Mouse (Mus musculus): ENCODE results near the gene Braf. TPM values are rescaled to one million over a fixed set of nuclear protein-coding genes. Genes with fewer than 3 reads are reported as not detected.

The Braf gene
- total and polyA plus RNA-seq, 3 experiments = 9.8 to 21.8 (median 11.2) TPM

- no peaks in the 10 kb centered on the region for H3K27me3 ChIP-seq (replicated peaks)
- no peak for DNase-seq (ENCODE audit: extremely low read depth)
- H3K4me3 ChIP-seq (replicated peaks in 1 of 3; ENCODE audit: low read depth in 2 of 3, low read length in 2 of 3, poor library complexity in 1 of 3) = no peak overlapping the region
- H3K79me2 ChIP-seq (replicated peaks; ENCODE audit: control insufficient read depth, extremely low read depth, insufficient read depth, poor library complexity, severe bottlenecking) = peaks cover 5% of the 10 kb centered on the region
- dilution Hi-C loops (cut with MboI; ENCODE audit: extremely low pct_ligation_motif_present, extremely low pct_unique_long_range_greater_than_20kb, low sequenced_read_pairs) (no loop called here), in situ Hi-C loops (cut with MboI; ENCODE audit: low pct_ligation_motif_present, low pct_unique_long_range_greater_than_20kb, low sequenced_read_pairs) (no loop called here)
- H3K36me3 ChIP-seq (replicated peaks in 1 of 2; ENCODE audit: control insufficient read depth in 1 of 2, insufficient read depth in 1 of 2, low read length in 1 of 2) = peaks cover 0 to 10% of the 10 kb centered on the region in 2 experiments
- TF ChIP-seq JUND (conservative IDR thresholded peaks at IDR 0.05; ENCODE audit: low read depth, low read length) (no peak), MXI1 (IDR thresholded peaks at IDR 0.05; ENCODE audit: low read depth, low read length) (no peak), MAX (IDR thresholded peaks at IDR 0.05; ENCODE audit: low read length) (no peak), KAT2A (IDR thresholded peaks at IDR 0.05; ENCODE audit: insufficient replicate concordance, low read length) (no peak), GABPA (IDR thresholded peaks at IDR 0.05; ENCODE audit: insufficient replicate concordance, low read depth, low read length) (no peak), EP300 (IDR thresholded peaks at IDR 0.05; ENCODE audit: low read length) (no peak), ZKSCAN1 (IDR thresholded peaks at IDR 0.05; ENCODE audit: borderline replicate concordance, low read depth, low read length) (no peak), CTCF (conservative IDR thresholded peaks at IDR 0.05 in 1 of 2, IDR thresholded peaks at IDR 0.05 in 1 of 2; ENCODE audit: low read depth in 2 of 2, low read length in 2 of 2) (no peak), CHD2 (IDR thresholded peaks at IDR 0.05; ENCODE audit: low read length) (no peak), RCOR1 (conservative IDR thresholded peaks at IDR 0.05; ENCODE audit: low read depth, low read length) (no peak), MAFK (IDR thresholded peaks at IDR 0.05; ENCODE audit: insufficient replicate concordance, low read length) (no peak), SMC3 (IDR thresholded peaks at IDR 0.05; ENCODE audit: low read depth, low read length) (no peak), POLR2AphosphoS2 (IDR thresholded peaks at IDR 0.05; ENCODE audit: low read depth, low read length) (no peak), CHD1 (IDR thresholded peaks at IDR 0.05; ENCODE audit: low read depth, low read length) (no peak), TBP (conservative IDR thresholded peaks at IDR 0.05; ENCODE audit: low read depth, low read length) (no peak), HCFC1 (IDR thresholded peaks at IDR 0.05; ENCODE audit: low read depth, low read length) (no peak), NELFE (IDR thresholded peaks at IDR 0.05; ENCODE audit: low read depth, low read length) (no peak), POLR2A (IDR thresholded peaks at IDR 0.05; ENCODE audit: low read depth, low read length) (no peak), ZNF384 (IDR thresholded peaks at IDR 0.05; ENCODE audit: low read depth, low read length) (no peak)
- H3K4me1 ChIP-seq (ENCODE audit: control insufficient read depth in 1 of 2, insufficient read depth in 2 of 2) = peaks cover 3 to 15% of the 10 kb centered on the region in 2 experiments
- no peaks in the 10 kb centered on the region for H3K9me3 ChIP-seq (replicated peaks; ENCODE audit: low read length)
- no peak overlapping the region for H3K27ac ChIP-seq (ENCODE audit: insufficient read depth, low read depth)
- H3K9ac ChIP-seq (ENCODE audit: insufficient read depth, low read depth) = no peak overlapping the region
- H3K4me2 ChIP-seq (ENCODE audit: insufficient read depth, low read depth, poor library complexity, severe bottlenecking) = no peak overlapping the region
Measured at GRCm38 (mm10) chr6:39713399-39713798, 11.9 kb downstream of the Braf start.

- no peaks in the 10 kb centered on the region; the same call in 1 of the 2 replicates for H3K79me2 ChIP-seq (replicated peaks; ENCODE audit: control insufficient read depth, extremely low read depth, insufficient read depth, poor library complexity, severe bottlenecking)
- in situ Hi-C loops (cut with MboI; ENCODE audit: low pct_ligation_motif_present, low pct_unique_long_range_greater_than_20kb, low sequenced_read_pairs) (no loop called here), dilution Hi-C loops (cut with MboI; ENCODE audit: extremely low pct_ligation_motif_present, extremely low pct_unique_long_range_greater_than_20kb, low sequenced_read_pairs) (no loop called here)
- H3K36me3 ChIP-seq (replicated peaks in 1 of 2; ENCODE audit: control insufficient read depth in 1 of 2, insufficient read depth in 1 of 2, low read length in 1 of 2) = peaks cover 0 to 7% of the 10 kb centered on the region in 2 experiments
- H3K4me2 ChIP-seq (ENCODE audit: insufficient read depth, low read depth, poor library complexity, severe bottlenecking) = no peak overlapping the region
- no peaks in the 10 kb centered on the region for H3K4me1 ChIP-seq (ENCODE audit: control insufficient read depth in 1 of 2, insufficient read depth in 2 of 2)
- TF ChIP-seq ZKSCAN1 (IDR thresholded peaks at IDR 0.05; ENCODE audit: borderline replicate concordance, low read depth, low read length) = no peak
- TF ChIP-seq GABPA (IDR thresholded peaks at IDR 0.05; ENCODE audit: insufficient replicate concordance, low read depth, low read length) = no peak
- TF ChIP-seq MAZ (IDR thresholded peaks at IDR 0.05; ENCODE audit: low read depth, low read length) = no peak
- no peak for TF ChIP-seq SMC3 (IDR thresholded peaks at IDR 0.05; ENCODE audit: low read depth, low read length)
- no peak for TF ChIP-seq E2F4 (IDR thresholded peaks at IDR 0.05; ENCODE audit: insufficient replicate concordance, low read depth, low read length)
- TF ChIP-seq BHLHE40 (IDR thresholded peaks at IDR 0.05; ENCODE audit: low read depth, low read length) = no peak
- no peak for TF ChIP-seq NELFE (IDR thresholded peaks at IDR 0.05; ENCODE audit: low read depth, low read length)
- no peak for TF ChIP-seq MAX (IDR thresholded peaks at IDR 0.05; ENCODE audit: low read length)
- no peak for TF ChIP-seq CTCF (conservative IDR thresholded peaks at IDR 0.05 in 1 of 2, IDR thresholded peaks at IDR 0.05 in 1 of 2; ENCODE audit: low read depth in 2 of 2, low read length in 2 of 2)
- TF ChIP-seq TCF12 (IDR thresholded peaks at IDR 0.05; ENCODE audit: low read depth, low read length) = no peak
- no peak for TF ChIP-seq PAX5 (IDR thresholded peaks at IDR 0.05; ENCODE audit: low read length)
- no peak for TF ChIP-seq POLR2AphosphoS2 (IDR thresholded peaks at IDR 0.05; ENCODE audit: low read depth, low read length)
- no peak for TF ChIP-seq TBP (conservative IDR thresholded peaks at IDR 0.05; ENCODE audit: low read depth, low read length)
- TF ChIP-seq JUND (conservative IDR thresholded peaks at IDR 0.05; ENCODE audit: low read depth, low read length) = no peak
- no peak for TF ChIP-seq JUN (IDR thresholded peaks at IDR 0.05; ENCODE audit: insufficient read depth, low read depth, low read length)
- TF ChIP-seq MXI1 (IDR thresholded peaks at IDR 0.05; ENCODE audit: low read depth, low read length) = no peak
- H3K9ac ChIP-seq (ENCODE audit: insufficient read depth, low read depth) = no peak overlapping the region
- DNase-seq (ENCODE audit: extremely low read depth) = no peak
- no peaks in the 10 kb centered on the region for H3K27me3 ChIP-seq (replicated peaks)
- no peak overlapping the region for H3K4me3 ChIP-seq (replicated peaks in 1 of 3; ENCODE audit: low read depth in 2 of 3, low read length in 2 of 3, poor library complexity in 1 of 3)
- no peaks in the 10 kb centered on the region for H3K9me3 ChIP-seq (replicated peaks; ENCODE audit: low read length)
- H3K27ac ChIP-seq (ENCODE audit: insufficient read depth, low read depth) = no peak overlapping the region
Measured at GRCm38 (mm10) chr6:39705625-39706024, 19.6 kb downstream of the Braf start.

All from CH12.LX (cell line).